Mouse (Mus musculus) kidney, embryonic 16.5 days (tissue): ENCODE data around the gene Ulk3. TPM values are rescaled to one million over a fixed set of nuclear protein-coding genes. Genes with fewer than 3 reads are reported as not detected.
A peak's percentile ranks its signal among the peaks of the same experiment; 100 is the strongest.

Source experiments
- ATAC-seq: fragments of 200-750 bp; cut with Nextera tagmentation; 2 replicates; pipeline ENCODE4 v1.8.0; 2017; ENCODE audit warnings: moderate TSS enrichment; ENCODE audit not compliant: low FRiP score, low TSS enrichment
- H3K27ac ChIP-seq: fragments of 300-500 bp; sonication (generic); 2 replicates; pipeline ENCODE4 v1.5.1; 2014; ENCODE audit warnings: low read length
- H3K27me3 ChIP-seq: fragments of 300-500 bp; sonication (generic); 2 replicates; pipeline ENCODE4 v1.6.1; 2014; ENCODE audit warnings: low read length, control low read depth, mixed read lengths; ENCODE audit not compliant: insufficient read depth
- H3K36me3 ChIP-seq: fragments of 300-500 bp; sonication (generic); 2 replicates; pipeline ENCODE4 v1.6.1; 2014; ENCODE audit warnings: low read length, control low read depth, mixed read lengths; ENCODE audit not compliant: insufficient read depth
- H3K4me1 ChIP-seq: fragments of 300-500 bp; sonication (generic); 2 replicates; pipeline ENCODE4 v1.6.1; 2014; ENCODE audit warnings: low read length, control low read depth, mixed read lengths; ENCODE audit not compliant: insufficient read depth
- H3K4me2 ChIP-seq: fragments of 300-500 bp; sonication (generic); replicated peaks from 2 replicates; pipeline ENCODE4 v1.6.1; 2014; ENCODE audit warnings: low read depth, low read length
- H3K4me3 ChIP-seq: fragments of 300-500 bp; sonication (generic); 2 replicates; pipeline ENCODE4 v1.5.1; 2014; ENCODE audit warnings: mild to moderate bottlenecking, low read length
- H3K9ac ChIP-seq: fragments of 300-500 bp; sonication (generic); replicated peaks from 2 replicates; pipeline ENCODE4 v1.6.1; 2014; ENCODE audit warnings: low read length
- H3K9me3 ChIP-seq: fragments of 300-500 bp; sonication (generic); 2 replicates; pipeline ENCODE4 v1.6.1; 2016; ENCODE audit warnings: low read length, control low read depth
- WGBS: fragments of 180-500 bp; shearing (Covaris S2); extraction: QIAGEN DNeasy Blood & Tissue Kit; methylation state at CpG from one replicate; pipeline ENCODE4 v1.1.7; 2014; 5-methylcytosine and 5-hydroxymethylcytosine counted together
- polyA plus RNA-seq: library from polyadenylated mRNA; unstranded; fragments of >200 nt; fragmentation: Nextera tagmentation; extraction: Ambion mirVana; gene quantifications from 2 replicates; pipeline ENCODE4 v1.2.1, GENCODE M21; 2015

Gene Ulk3
- polyA plus RNA-seq, 1 experiment from 2014 or later, result 18.3 TPM

- H3K9ac ChIP-seq, result peak overlapping the region; percentile 83; the same call in 1 of the 2 replicates
- no peaks in the 10 kb centered on the region for H3K9me3 ChIP-seq
- peak overlapping the region; percentile 73; the same call in 1 of the 2 replicates for H3K4me2 ChIP-seq
- peaks cover 18% of the 10 kb centered on the region; the same call in 1 of the 2 replicates for H3K36me3 ChIP-seq
- H3K4me3 ChIP-seq, result no peak overlapping the region; the same call in 1 of the 2 replicates
- peaks cover 12% of the 10 kb centered on the region for H3K4me1 ChIP-seq
- no peak overlapping the region for H3K27ac ChIP-seq
- no peaks in the 10 kb centered on the region for H3K27me3 ChIP-seq
- ATAC-seq, result 0 out of 2 replicates have a peak, but pooled peaks have one; percentile 18
- 76% methylated on average over 11 of the region's 11 CpGs for WGBS
Observed at GRCm38 (mm10) chr9:57553119-57553518, 36.1 kb upstream of the Ulk3 start.

- H3K4me2 ChIP-seq, result no peak overlapping the region
- WGBS, result 46% methylated on average over 3 of the region's 3 CpGs
- no peaks in the 10 kb centered on the region for H3K9me3 ChIP-seq
- ATAC-seq, result no peak
- H3K27me3 ChIP-seq, result 0 out of 2 replicates have a peak, but pooled peaks cover 3% of the 10 kb centered on the region
- H3K4me3 ChIP-seq, result no peak overlapping the region
- peaks cover 12% of the 10 kb centered on the region for H3K4me1 ChIP-seq
- no peak overlapping the region for H3K27ac ChIP-seq
- H3K9ac ChIP-seq, result no peak overlapping the region
- peaks cover 10% of the 10 kb centered on the region; the same call in 1 of the 2 replicates for H3K36me3 ChIP-seq
Observed at GRCm38 (mm10) chr9:57554753-57555152, 34.5 kb upstream of the Ulk3 start.

GRCm38 (mm10) chr9:57557215-57557614, 32.0 kb upstream of the Ulk3 start:
- WGBS, result 77% methylated on average over 3 of the region's 3 CpGs
- H3K4me1 ChIP-seq, result peaks cover 19% of the 10 kb centered on the region

GRCm38 (mm10) chr9:57558625-57559024, 30.6 kb upstream of the Ulk3 start:
- 81% methylated on average over 4 of the region's 4 CpGs for WGBS
- ATAC-seq, result no peak
- no peaks in the 10 kb centered on the region for H3K36me3 ChIP-seq
- no peak overlapping the region for H3K9ac ChIP-seq
- H3K4me1 ChIP-seq, result peaks cover 27% of the 10 kb centered on the region
- no peak overlapping the region for H3K27ac ChIP-seq
- H3K4me3 ChIP-seq, result no peak overlapping the region
- H3K4me2 ChIP-seq, result no peak overlapping the region
- H3K9me3 ChIP-seq, result no peaks in the 10 kb centered on the region
- 0 out of 2 replicates have a peak, but pooled peaks cover 3% of the 10 kb centered on the region for H3K27me3 ChIP-seq

More at GRCm38 (mm10) chr9:57557215-57557614, 32.0 kb upstream of the Ulk3 start:
- Histone ChIP-seq H3K36me3 (no peaks in the 10 kb centered on the region), H3K4me2 (no peak overlapping the region), H3K9me3 (no peaks in the 10 kb centered on the region), H3K27me3 (0 out of 2 replicates have a peak, but pooled peaks cover 3% of the 10 kb centered on the region), H3K4me3 (no peak overlapping the region), H3K9ac (no peak overlapping the region), H3K27ac (no peak overlapping the region)
- ATAC-seq, result no peak

- Histone ChIP-seq H3K27ac (no peak overlapping the region), H3K9me3 (no peaks in the 10 kb centered on the region), H3K36me3 (no peaks in the 10 kb centered on the region), H3K4me2 (no peak overlapping the region), H3K4me1 (peaks cover 37% of the 10 kb centered on the region), H3K4me3 (no peak overlapping the region), H3K9ac (no peak overlapping the region), H3K27me3 (0 out of 2 replicates have a peak, but pooled peaks cover 3% of the 10 kb centered on the region)
- ATAC-seq, result no peak
- WGBS, result 77% methylated on average over 2 of the region's 2 CpGs
Observed at GRCm38 (mm10) chr9:57559568-57559967, 29.7 kb upstream of the Ulk3 start.

GRCm38 (mm10) chr9:57560263-57560662, 29.0 kb upstream of the Ulk3 start:
- peaks cover 41% of the 10 kb centered on the region for H3K4me1 ChIP-seq
- H3K4me2 ChIP-seq, result peak overlapping the region; percentile 69
- no peak for ATAC-seq
- H3K27me3 ChIP-seq, result 0 out of 2 replicates have a peak, but pooled peaks cover 3% of the 10 kb centered on the region
- H3K36me3 ChIP-seq, result no peaks in the 10 kb centered on the region
- no peaks in the 10 kb centered on the region for H3K9me3 ChIP-seq
- peak overlapping the region; percentile 69 for H3K4me3 ChIP-seq
- H3K27ac ChIP-seq, result peak overlapping the region; percentile 31; the same call in 1 of the 2 replicates
- WGBS, result 24% methylated on average over 7 of the region's 7 CpGs
- peak overlapping the region; percentile 71 for H3K9ac ChIP-seq

- peak; percentile 98 for ATAC-seq
- no peaks in the 10 kb centered on the region for H3K36me3 ChIP-seq
- H3K9me3 ChIP-seq, result no peaks in the 10 kb centered on the region
- peak within 1 kb of the TSS; percentile 55 for H3K27ac ChIP-seq
- peak within 1 kb of the TSS; percentile 69 for H3K4me3 ChIP-seq
- WGBS, result under 1% methylated on average over 37 of the region's 37 CpGs
- peak within 1 kb of the TSS; percentile 69 for H3K4me2 ChIP-seq
- peak within 1 kb of the TSS; percentile 71 for H3K9ac ChIP-seq
- H3K4me1 ChIP-seq, result peaks cover 49% of the 10 kb centered on the region
- 0 out of 2 replicates have a peak, but pooled peaks cover 3% of the 10 kb centered on the region for H3K27me3 ChIP-seq
Observed at GRCm38 (mm10) chr9:57560861-57561710, 28.2 kb upstream of the Ulk3 start, which contains the start of gene Scamp2. Gene Scamp2 (plus strand): TSS chr9:57560943.

- ATAC-seq, result no peak
- Histone ChIP-seq H3K4me3 (peak overlapping the region; percentile 69), H3K27me3 (0 out of 2 replicates have a peak, but pooled peaks cover 3% of the 10 kb centered on the region), H3K4me1 (peaks cover 52% of the 10 kb centered on the region), H3K9me3 (no peaks in the 10 kb centered on the region), H3K27ac (peak overlapping the region; percentile 77), H3K36me3 (no peaks in the 10 kb centered on the region), H3K9ac (peak overlapping the region; percentile 71), H3K4me2 (peak overlapping the region; percentile 69)
- 69% methylated on average over 13 of the region's 13 CpGs for WGBS
Observed at GRCm38 (mm10) chr9:57561711-57562099, 27.5 kb upstream of the Ulk3 start.

GRCm38 (mm10) chr9:57562896-57563372, 26.3 kb upstream of the Ulk3 start:
- Histone ChIP-seq H3K9ac (0 out of 2 replicates have a peak overlapping the region, but pooled peaks have one; percentile 17), H3K27ac (peak overlapping the region; percentile 77), H3K27me3 (0 out of 2 replicates have a peak, but pooled peaks cover 3% of the 10 kb centered on the region), H3K4me2 (peak overlapping the region; percentile 69), H3K4me1 (peaks cover 52% of the 10 kb centered on the region), H3K9me3 (no peaks in the 10 kb centered on the region), H3K36me3 (0 out of 2 replicates have a peak, but pooled peaks cover under 1% of the 10 kb centered on the region), H3K4me3 (no peak overlapping the region)
- no peak for ATAC-seq
- 47% methylated on average over 4 of the region's 4 CpGs for WGBS
